ENCODE assay signal across 20 mouse cellular contexts in the genomic region with DNA sequence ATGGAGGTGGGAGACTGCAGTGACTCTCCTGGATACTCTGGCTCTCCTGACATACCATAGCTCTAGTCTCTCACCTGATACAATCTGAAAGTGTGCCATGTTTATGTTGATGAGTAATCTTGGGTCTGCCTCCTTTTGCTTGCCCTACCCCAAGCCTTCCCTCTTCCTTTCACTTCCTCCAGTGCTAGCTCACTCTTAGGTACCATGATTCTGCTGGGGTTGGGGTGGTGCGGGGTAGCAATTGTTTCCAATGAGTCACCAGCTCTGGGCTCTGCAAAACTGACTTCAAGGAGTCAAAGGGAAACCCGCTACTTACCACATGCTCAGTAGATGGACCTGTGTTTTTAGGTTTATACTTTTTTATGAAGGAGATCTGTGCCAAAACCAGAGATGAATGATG.
DNase-seq lines count a peak whose midpoint lies in the region; ATAC-seq and TF ChIP-seq lines count a peak whose summit lies in the region.
"Had no signal": no experiment of that assay in that cellular context is flagged by ENCODE, and none has a peak within 500 bp of the region (broad histone marks: within the 10 kb centered on the region; RNA-seq: fewer than 3 reads in every experiment).

No protein-coding gene starts in this region.

- H3K36me3 ChIP-seq in heart, embryonic 12.5 days, result no peaks in the 10 kb centered on the region
- no peaks in the 10 kb centered on the region for H3K36me3 ChIP-seq in liver, embryonic 12.5 days
- H3K36me3 ChIP-seq in liver, postnatal 0 days (replicated peaks; ENCODE audit: insufficient read depth, low read length), result no peaks in the 10 kb centered on the region
- H3K36me3 ChIP-seq in limb, embryonic 15.5 days, result no peaks in the 10 kb centered on the region
- no peaks in the 10 kb centered on the region for H3K36me3 ChIP-seq in hindbrain, postnatal 0 days (ENCODE audit: insufficient read depth, low read length)
- no peaks in the 10 kb centered on the region for H3K36me3 ChIP-seq in lung, postnatal 0 days (ENCODE audit: insufficient read depth, low read length)
- H3K36me3 ChIP-seq: embryonic facial prominence, embryonic 10.5 days; heart, embryonic 10.5 days; hindbrain, embryonic 13.5 days had no signal

- no peak for DNase-seq in heart, postnatal 14 days
- no peak for DNase-seq in liver, postnatal 0 days
- DNase-seq in MEL-GATA-1-ER (ENCODE audit: extremely low read depth, low read depth), result peak; percentile 38
- no peak for DNase-seq in hindbrain, postnatal 0 days (ENCODE audit: low spot score)
- DNase-seq in lung, postnatal 0 days (ENCODE audit: low spot score), result no peak
- DNase-seq: B cell, adult 2 months; cerebellum, adult 2 months; cerebellum, postnatal 10 days; forebrain, postnatal 0 days; gastrocnemius, postnatal 36 days; heart, postnatal 4 days had no signal

- peaks cover 19% of the 10 kb centered on the region for H3K4me1 ChIP-seq in heart, embryonic 12.5 days (replicated peaks)
- H3K4me1 ChIP-seq in liver, embryonic 12.5 days, result peaks cover 22% of the 10 kb centered on the region
- no peaks in the 10 kb centered on the region for H3K4me1 ChIP-seq in liver, postnatal 0 days (ENCODE audit: insufficient read depth)
- H3K4me1 ChIP-seq in limb, embryonic 15.5 days, result no peaks in the 10 kb centered on the region
- H3K4me1 ChIP-seq in hindbrain, postnatal 0 days (ENCODE audit: insufficient read depth, low read length), result no peaks in the 10 kb centered on the region
- H3K4me1 ChIP-seq in lung, postnatal 0 days (ENCODE audit: insufficient read depth, low read depth, low read length), result no peaks in the 10 kb centered on the region
- H3K4me1 ChIP-seq: forebrain, embryonic 13.5 days; hindbrain, embryonic 13.5 days had no signal

- intact Hi-C loops in heart, postnatal 14 days (cut with DNase I), result no loop called here

- H3K27ac ChIP-seq in heart, embryonic 12.5 days (ENCODE audit: poor library complexity, severe bottlenecking), result peak overlapping the region; percentile 11; the same call in 1 of the 2 replicates
- peak overlapping the region; percentile 42; the same call in 1 of the 2 replicates for H3K27ac ChIP-seq in liver, embryonic 12.5 days
- H3K27ac ChIP-seq in liver, postnatal 0 days (ENCODE audit: low read depth), result no peak overlapping the region
- H3K27ac ChIP-seq in limb, embryonic 15.5 days, result no peak overlapping the region
- no peak overlapping the region for H3K27ac ChIP-seq in hindbrain, postnatal 0 days
- H3K27ac ChIP-seq in lung, postnatal 0 days (ENCODE audit: low read length), result no peak overlapping the region
- H3K27ac ChIP-seq: embryonic facial prominence, embryonic 10.5 days; forebrain, embryonic 13.5 days; heart, embryonic 10.5 days; hindbrain, embryonic 13.5 days had no signal

- TF ChIP-seq CTCF in liver, postnatal 0 days (IDR thresholded peaks at IDR 0.05; ENCODE audit: low read depth), result no peak
- TF ChIP-seq CTCF in hindbrain, postnatal 0 days (IDR thresholded peaks at IDR 0.05; ENCODE audit: low read depth), result no peak
- no peak for TF ChIP-seq CTCF in lung, postnatal 0 days (IDR thresholded peaks at IDR 0.05)

- 84% methylated on average over 2 of the region's 2 CpGs for WGBS in heart, embryonic 12.5 days
- 80% methylated on average over 2 of the region's 2 CpGs for WGBS in liver, embryonic 12.5 days (ENCODE audit: insufficient replicate concordance)
- whole genome bisulfite sequencing in liver, postnatal 0 days (ENCODE audit: insufficient replicate concordance), result 85% methylated on average over 2 of the region's 2 CpGs
- 55% methylated on average over 2 of the region's 2 CpGs for WGBS in limb, embryonic 15.5 days
- 96% methylated on average over 2 of the region's 2 CpGs for WGBS in hindbrain, postnatal 0 days
- WGBS in lung, postnatal 0 days, result 95% methylated on average over 2 of the region's 2 CpGs

- no peak for ATAC-seq in heart, embryonic 12.5 days (ENCODE audit: insufficient number of reproducible peaks, low FRiP score)
- ATAC-seq in liver, embryonic 12.5 days, result no peak
- no peak for ATAC-seq in liver, postnatal 0 days
- ATAC-seq in limb, embryonic 15.5 days (ENCODE audit: insufficient number of reproducible peaks, low FRiP score, low TSS enrichment, low read depth), result 0 out of 2 replicates have a peak, but pooled peaks have one; percentile 30
- ATAC-seq in hindbrain, postnatal 0 days, result no peak
- ATAC-seq in lung, postnatal 0 days, result no peak
- ATAC-seq: CD4-positive, CD25-positive, alpha-beta regulatory T cell, adult 4 months; forebrain, embryonic 13.5 days; forebrain, postnatal 0 days; intestine, postnatal 0 days had no signal

- H3K9ac ChIP-seq in heart, embryonic 12.5 days, result no peak overlapping the region
- H3K9ac ChIP-seq in liver, embryonic 12.5 days, result no peak overlapping the region
- no peak overlapping the region for H3K9ac ChIP-seq in liver, postnatal 0 days (replicated peaks)
- H3K9ac ChIP-seq in limb, embryonic 15.5 days, result no peak overlapping the region
- H3K9ac ChIP-seq in hindbrain, postnatal 0 days (replicated peaks; ENCODE audit: low read length), result no peak overlapping the region
- H3K9ac ChIP-seq in lung, postnatal 0 days (replicated peaks; ENCODE audit: low read depth), result no peak overlapping the region
- H3K9ac ChIP-seq: forebrain, embryonic 13.5 days; forebrain, postnatal 0 days; hindbrain, embryonic 13.5 days had no signal

- H3K27me3 ChIP-seq in heart, embryonic 12.5 days (replicated peaks), result no peaks in the 10 kb centered on the region
- H3K27me3 ChIP-seq in liver, embryonic 12.5 days (replicated peaks), result no peaks in the 10 kb centered on the region
- H3K27me3 ChIP-seq in liver, postnatal 0 days (ENCODE audit: insufficient read depth, low read length), result no peaks in the 10 kb centered on the region
- no peaks in the 10 kb centered on the region for H3K27me3 ChIP-seq in limb, embryonic 15.5 days
- no peaks in the 10 kb centered on the region for H3K27me3 ChIP-seq in hindbrain, postnatal 0 days (ENCODE audit: insufficient read depth, low read length)
- H3K27me3 ChIP-seq in lung, postnatal 0 days (replicated peaks; ENCODE audit: insufficient read depth, low read length), result no peaks in the 10 kb centered on the region
- H3K27me3 ChIP-seq: forebrain, embryonic 13.5 days; hindbrain, embryonic 13.5 days had no signal

- H3K4me3 ChIP-seq in heart, embryonic 12.5 days, result no peak overlapping the region
- H3K4me3 ChIP-seq in liver, embryonic 12.5 days, result no peak overlapping the region
- H3K4me3 ChIP-seq in liver, postnatal 0 days (ENCODE audit: low read depth, low read length), result no peak overlapping the region
- no peak overlapping the region for H3K4me3 ChIP-seq in limb, embryonic 15.5 days
- no peak overlapping the region for H3K4me3 ChIP-seq in hindbrain, postnatal 0 days (ENCODE audit: low read length)
- H3K4me3 ChIP-seq in lung, postnatal 0 days (ENCODE audit: low read depth, low read length), result no peak overlapping the region
- H3K4me3 ChIP-seq: embryonic facial prominence, embryonic 10.5 days; forebrain, embryonic 13.5 days; heart, embryonic 10.5 days; hindbrain, embryonic 13.5 days had no signal

- H3K9me3 ChIP-seq in heart, embryonic 12.5 days (replicated peaks), result peaks cover 13% of the 10 kb centered on the region
- 0 out of 2 replicates have a peak, but pooled peaks cover 10% of the 10 kb centered on the region for H3K9me3 ChIP-seq in liver, embryonic 12.5 days (replicated peaks)
- no peaks in the 10 kb centered on the region for H3K9me3 ChIP-seq in liver, postnatal 0 days (ENCODE audit: low read length)
- no peaks in the 10 kb centered on the region for H3K9me3 ChIP-seq in limb, embryonic 15.5 days
- no peaks in the 10 kb centered on the region for H3K9me3 ChIP-seq in hindbrain, postnatal 0 days (ENCODE audit: low read length)
- no peaks in the 10 kb centered on the region for H3K9me3 ChIP-seq in lung, postnatal 0 days (ENCODE audit: low read length)
- H3K9me3 ChIP-seq: heart, embryonic 10.5 days; hindbrain, embryonic 13.5 days had no signal

- no peak overlapping the region for H3K4me2 ChIP-seq in heart, embryonic 12.5 days
- H3K4me2 ChIP-seq in liver, embryonic 12.5 days, result no peak overlapping the region
- no peak overlapping the region for H3K4me2 ChIP-seq in liver, postnatal 0 days (ENCODE audit: low read depth, low read length)
- no peak overlapping the region for H3K4me2 ChIP-seq in limb, embryonic 15.5 days
- H3K4me2 ChIP-seq in hindbrain, postnatal 0 days (ENCODE audit: low read depth, low read length), result no peak overlapping the region
- H3K4me2 ChIP-seq in lung, postnatal 0 days (replicated peaks; ENCODE audit: low read depth, low read length), result no peak overlapping the region
- H3K4me2 ChIP-seq: forebrain, embryonic 13.5 days; hindbrain, embryonic 13.5 days had no signal

- no peak for TF ChIP-seq EP300 in liver, postnatal 0 days (IDR thresholded peaks at IDR 0.05; ENCODE audit: low read depth)
- no peak for TF ChIP-seq EP300 in lung, postnatal 0 days (IDR thresholded peaks at IDR 0.05)

Comparison
In these comparisons a context has a peak if more than half of its experiments do, and no peak if none do; other contexts are left out.
1. H3K27ac ChIP-seq: peak in heart, embryonic 12.5 days (single experiment) and liver, embryonic 12.5 days (single experiment); none in liver, postnatal 0 days (single experiment), limb, embryonic 15.5 days (single experiment), hindbrain, postnatal 0 days (single experiment) and lung, postnatal 0 days (single experiment).